Mouse (Mus musculus) CH12.LX (cell line): ENCODE measurements at regions not wholly inside any gene's neighbourhood (a gene's known extent, or its start where the extent isn't known, plus 50 kb on each side); places are given as distances from the start of the nearest gene placed in this dataset.

ENCODE experiments used
- DNase-seq: peaks from one replicate; pipeline ENCODE4 v3.0.0-alpha.2; 2013; ENCODE audit errors: extremely low read depth
- H3K27ac ChIP-seq: 2 replicates; pipeline ENCODE4 v1.5.1; 2012; ENCODE audit warnings: low read depth, mild to moderate bottlenecking, control low read depth, moderate library complexity; ENCODE audit not compliant: insufficient read depth
- H3K27me3 ChIP-seq: replicated peaks from 2 replicates; pipeline ENCODE3; 2012; ENCODE audit warnings: inconsistent platforms
- H3K36me3 ChIP-seq, 2 experiments: replicated peaks in 1 of 2; 2 replicates each; pipeline versions ENCODE3 to v1.6.1; 2012; ENCODE audit warnings: inconsistent platforms in 1 of 2, low read length in 1 of 2, mild to moderate bottlenecking in 1 of 2, mixed read lengths in 1 of 2, moderate library complexity in 1 of 2; ENCODE audit not compliant: control insufficient read depth in 1 of 2, insufficient read depth in 1 of 2
- H3K4me1 ChIP-seq, 2 experiments: 2 replicates each; pipeline ENCODE4 v1.6.1; 2012; ENCODE audit warnings: inconsistent platforms in 1 of 2, moderate library complexity in 1 of 2; ENCODE audit not compliant: insufficient read depth in 2 of 2, control insufficient read depth in 1 of 2
- H3K4me2 ChIP-seq: 2 replicates; pipeline ENCODE4 v1.6.1; 2012; ENCODE audit warnings: low read depth, mild to moderate bottlenecking, control low read depth; ENCODE audit not compliant: poor library complexity, insufficient read depth, severe bottlenecking
- H3K4me3 ChIP-seq, 3 experiments: fragments of 150-350 bp in 1 of 3; sonication (generic) in 1 of 3; replicated peaks in 1 of 3; 2 replicates each; pipeline versions ENCODE3 to v1.5.1; 2011 to 2012; ENCODE audit warnings: low read depth in 2 of 3, low read length in 2 of 3, mild to moderate bottlenecking in 2 of 3, moderate library complexity in 2 of 3, control low read depth in 1 of 3, improper control_type of control experiment in 1 of 3, inconsistent platforms in 1 of 3, mixed read lengths in 1 of 3; ENCODE audit not compliant: poor library complexity in 1 of 3
- H3K79me2 ChIP-seq: replicated peaks from 2 replicates; pipeline ENCODE4 v1.6.1; 2012; ENCODE audit warnings: mild to moderate bottlenecking, moderate library complexity; ENCODE audit not compliant: control insufficient read depth, poor library complexity, insufficient read depth, severe bottlenecking; ENCODE audit errors: extremely low read depth
- H3K9ac ChIP-seq: 2 replicates; pipeline ENCODE4 v1.6.1; 2012; ENCODE audit warnings: low read depth, mild to moderate bottlenecking, control low read depth, moderate library complexity; ENCODE audit not compliant: insufficient read depth
- H3K9me3 ChIP-seq: replicated peaks from 2 replicates; pipeline ENCODE3; 2012; ENCODE audit warnings: low read length, inconsistent platforms, mixed read lengths
- CHD2 ChIP-seq: IDR thresholded peaks from 2 replicates; pipeline ENCODE4 v1.6.1; 2011; ENCODE audit warnings: low read length, improper control_type of control experiment
- ELF1 ChIP-seq: IDR thresholded peaks from 2 replicates; pipeline ENCODE4 v1.6.1; 2014; ENCODE audit warnings: low read depth, mild to moderate bottlenecking, inconsistent platforms, low read length, improper control_type of control experiment
- ETS1 ChIP-seq: conservative IDR thresholded peaks from 2 replicates; pipeline ENCODE4 v1.6.1; 2012; ENCODE audit warnings: low read depth, mild to moderate bottlenecking, inconsistent platforms, low read length, improper control_type of control experiment, moderate library complexity
- GABPA ChIP-seq: IDR thresholded peaks from 2 replicates; pipeline ENCODE4 v1.6.1; 2012; ENCODE audit warnings: low read depth, low read length, improper control_type of control experiment, inconsistent platforms; ENCODE audit not compliant: insufficient replicate concordance
- HCFC1 ChIP-seq: IDR thresholded peaks from 2 replicates; pipeline ENCODE4 v1.6.1; 2012; ENCODE audit warnings: low read depth, mild to moderate bottlenecking, inconsistent platforms, low read length, improper control_type of control experiment
- IRF4 ChIP-seq: IDR thresholded peaks from 2 replicates; pipeline ENCODE4 v1.6.1; 2014; ENCODE audit warnings: low read depth, mild to moderate bottlenecking, inconsistent platforms, low read length, improper control_type of control experiment
- MAFK ChIP-seq: IDR thresholded peaks from 2 replicates; pipeline ENCODE4 v1.6.1; 2011; ENCODE audit warnings: low read length, improper control_type of control experiment; ENCODE audit not compliant: insufficient replicate concordance
- MAX ChIP-seq: IDR thresholded peaks from 2 replicates; pipeline ENCODE4 v1.6.1; 2011; ENCODE audit warnings: low read length, improper control_type of control experiment
- MAZ ChIP-seq: IDR thresholded peaks from 2 replicates; pipeline ENCODE4 v1.6.1; 2012; ENCODE audit warnings: low read depth, mild to moderate bottlenecking, inconsistent platforms, low read length, improper control_type of control experiment, moderate library complexity
- MEF2A ChIP-seq: IDR thresholded peaks from 2 replicates; pipeline ENCODE4 v1.6.1; 2014; ENCODE audit warnings: low read depth, mild to moderate bottlenecking, inconsistent platforms, low read length, improper control_type of control experiment, borderline replicate concordance
- MXI1 ChIP-seq: IDR thresholded peaks from 2 replicates; pipeline ENCODE4 v1.6.1; 2011; ENCODE audit warnings: mild to moderate bottlenecking, low read depth, low read length, improper control_type of control experiment
- MYC ChIP-seq: IDR thresholded peaks from 2 replicates; pipeline ENCODE4 v1.6.1; 2011; ENCODE audit warnings: low read depth, mild to moderate bottlenecking, improper control_type of control experiment, low read length
- PAX5 ChIP-seq: IDR thresholded peaks from 2 replicates; pipeline ENCODE4 v1.6.1; 2012; ENCODE audit warnings: low read length, inconsistent platforms, mixed read lengths
- POLR2A ChIP-seq: IDR thresholded peaks from 2 replicates; pipeline ENCODE4 v1.6.1; 2011; ENCODE audit warnings: low read depth, mild to moderate bottlenecking, improper control_type of control experiment, low read length
- POLR2AphosphoS2 ChIP-seq: IDR thresholded peaks from 2 replicates; pipeline ENCODE4 v1.6.1; 2011; ENCODE audit warnings: low read depth, low read length, improper control_type of control experiment
- UBTF ChIP-seq: IDR thresholded peaks from 2 replicates; pipeline ENCODE4 v1.6.1; 2012; ENCODE audit warnings: low read depth, mild to moderate bottlenecking, inconsistent platforms, low read length, improper control_type of control experiment, moderate library complexity
- USF2 ChIP-seq: conservative IDR thresholded peaks from 2 replicates; pipeline ENCODE4 v1.6.1; 2011; ENCODE audit warnings: low read depth, low read length, improper control_type of control experiment
- ZMIZ1 ChIP-seq: IDR thresholded peaks from 2 replicates; pipeline ENCODE4 v1.6.1; 2012; ENCODE audit warnings: low read depth, mild to moderate bottlenecking, inconsistent platforms, low read length, improper control_type of control experiment
- ZNF384 ChIP-seq: IDR thresholded peaks from 2 replicates; pipeline ENCODE4 v1.6.1; 2012; ENCODE audit warnings: low read depth, low read length, improper control_type of control experiment, inconsistent platforms
- dilution Hi-C: fragments of 300-500 bp; cut with MboI; formaldehyde crosslinking; loops from 2 replicates; pipeline ENCODE4 v1.14.3; 2020; ENCODE audit warnings: low sequenced_read_pairs; ENCODE audit not compliant: extremely low pct_unique_long_range_greater_than_20kb, extremely low pct_ligation_motif_present
- in situ Hi-C: fragments of 300-500 bp; cut with MboI; formaldehyde crosslinking; loops from 3 replicates; pipeline ENCODE4 v1.14.3; 2019; ENCODE audit warnings: low sequenced_read_pairs, low pct_ligation_motif_present, low pct_unique_long_range_greater_than_20kb, mixed read lengths

- no peak overlapping the region for H3K4me2 ChIP-seq
- no peaks in the 10 kb centered on the region for H3K27me3 ChIP-seq
- in situ Hi-C loops: no loop called here
- H3K9me3 ChIP-seq: no peaks in the 10 kb centered on the region
- H3K36me3 ChIP-seq: no peaks in the 10 kb centered on the region
- H3K27ac ChIP-seq: no peak overlapping the region
- H3K4me1 ChIP-seq: no peaks in the 10 kb centered on the region
- H3K4me3 ChIP-seq: no peak overlapping the region
- no peaks in the 10 kb centered on the region for H3K79me2 ChIP-seq
- TF ChIP-seq MYC (no peak), POLR2A (no peak), GABPA (no peak), HCFC1 (no peak), USF2 (no peak), MEF2A (no peak), UBTF (no peak), ZNF384 (no peak), POLR2AphosphoS2 (no peak)
- TF ChIP-seq, all 38 proteins: peak for 0
- no peak for DNase-seq
- no peak overlapping the region for H3K9ac ChIP-seq
- dilution Hi-C loops: no loop called here
Measured at GRCm38 (mm10) chr11:65366677-65367370, 97.0 kb upstream of the Myocd start.

- no peak overlapping the region for H3K27ac ChIP-seq
- no peaks in the 10 kb centered on the region for H3K36me3 ChIP-seq
- H3K79me2 ChIP-seq: no peaks in the 10 kb centered on the region
- H3K4me1 ChIP-seq: no peaks in the 10 kb centered on the region
- no peak overlapping the region for H3K4me3 ChIP-seq
- in situ Hi-C loops (no loop called here), dilution Hi-C loops (no loop called here)
- no peaks in the 10 kb centered on the region for H3K9me3 ChIP-seq
- H3K4me2 ChIP-seq: no peak overlapping the region
- DNase-seq: no peak
- H3K9ac ChIP-seq: no peak overlapping the region
- no peak for TF ChIP-seq MYC
- no peak for TF ChIP-seq UBTF
- no peak for TF ChIP-seq CHD2
- no peak for TF ChIP-seq IRF4
- no peak for TF ChIP-seq MAX
- TF ChIP-seq MEF2A: no peak
- TF ChIP-seq PAX5: no peak
- no peak for TF ChIP-seq ZMIZ1
- TF ChIP-seq MAFK: no peak
- no peak for TF ChIP-seq ELF1
- no peak for TF ChIP-seq MAZ
- no peak for TF ChIP-seq MXI1
- TF ChIP-seq ETS1: no peak
- H3K27me3 ChIP-seq: no peaks in the 10 kb centered on the region
Measured at GRCm38 (mm10) chr11:65365751-65366559, 96.2 kb upstream of the Myocd start.
